Comparison of ENCODE assay signal across 10 mouse cellular contexts in the genomic region with DNA sequence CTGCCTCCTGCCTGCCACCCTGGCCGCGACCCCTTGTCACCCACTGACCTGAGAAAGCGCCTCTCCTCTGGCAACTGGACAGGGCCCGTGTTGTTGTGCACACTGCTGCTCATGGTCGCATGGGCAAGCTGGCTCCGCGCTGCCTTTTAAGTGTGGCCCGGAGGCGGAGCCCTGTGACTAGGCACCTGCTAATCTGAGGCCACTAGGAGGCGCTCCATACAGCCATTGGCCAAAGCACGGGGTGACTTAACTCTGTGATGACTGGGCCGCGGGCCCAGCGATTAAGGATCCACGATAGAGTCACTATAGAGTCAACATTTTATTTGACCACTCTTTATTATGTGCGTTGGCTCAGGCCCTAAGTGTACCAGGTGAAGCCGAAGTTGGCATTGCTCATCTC. TPM values are rescaled to one million over a fixed set of nuclear protein-coding genes. Genes with fewer than 3 reads are reported as not detected.
DNase-seq lines count a peak whose midpoint lies in the region; ATAC-seq and TF ChIP-seq lines count a peak whose summit lies in the region.
"Had no signal": no experiment of that assay in that cellular context is flagged by ENCODE, and none has a peak within 500 bp of the region (broad histone marks: within the 10 kb centered on the region; RNA-seq: fewer than 3 reads in every experiment).

No protein-coding gene starts in this region.

- TF ChIP-seq POLR2A in bone marrow macrophage, adult 2 months (IDR thresholded peaks at IDR 0.05; ENCODE audit: borderline replicate concordance, low read depth, low read length) = no peak

- no peak overlapping the region for H3K9ac ChIP-seq in embryonic facial prominence, embryonic 11.5 days (replicated peaks; ENCODE audit: low read length)

- H3K4me1 ChIP-seq in heart, embryonic 10.5 days = peaks cover 63% of the 10 kb centered on the region
- H3K4me1 ChIP-seq in bone marrow macrophage, adult 2 months (ENCODE audit: control insufficient read depth, insufficient read depth, low read length) = peaks cover 7% of the 10 kb centered on the region; the same call in 1 of the 2 replicates
- peaks cover 3% of the 10 kb centered on the region; the same call in 1 of the 2 replicates for H3K4me1 ChIP-seq in embryonic facial prominence, embryonic 11.5 days (ENCODE audit: control insufficient read depth, insufficient read depth, low read length)

- H3K9me3 ChIP-seq in heart, embryonic 10.5 days = no peaks in the 10 kb centered on the region
- H3K9me3 ChIP-seq in embryonic facial prominence, embryonic 11.5 days (replicated peaks; ENCODE audit: control insufficient read depth, low read length) = no peaks in the 10 kb centered on the region

- H3K36me3 ChIP-seq in heart, embryonic 10.5 days = peaks cover 56% of the 10 kb centered on the region
- no peaks in the 10 kb centered on the region for H3K36me3 ChIP-seq in embryonic facial prominence, embryonic 11.5 days (replicated peaks; ENCODE audit: control insufficient read depth, insufficient read depth, low read depth, low read length)

- H3K27me3 ChIP-seq in heart, embryonic 10.5 days (ENCODE audit: insufficient read depth, poor library complexity, severe bottlenecking) = peaks cover 31% of the 10 kb centered on the region
- H3K27me3 ChIP-seq in embryonic facial prominence, embryonic 11.5 days (ENCODE audit: control insufficient read depth, insufficient read depth, low read length) = peaks cover 18% of the 10 kb centered on the region

- no peak overlapping the region; the same call in 1 of the 2 replicates for H3K27ac ChIP-seq in heart, embryonic 10.5 days
- no peak overlapping the region for H3K27ac ChIP-seq in bone marrow macrophage, adult 2 months (ENCODE audit: insufficient read depth, low read depth, low read length)
- H3K27ac ChIP-seq in embryonic facial prominence, embryonic 11.5 days (replicated peaks; ENCODE audit: low read depth, low read length) = no peak overlapping the region

- intact Hi-C loops in heart, postnatal 14 days (cut with DNase I) = loop anchor here (10.0 kb wide), 1 partner anchor 269 kb away; a partner anchor contains a TSS

- peak; percentile 50 for TF ChIP-seq CTCF in bone marrow macrophage, adult 2 months (IDR thresholded peaks at IDR 0.05; ENCODE audit: low read depth, low read length)

- peak; percentile 41 to 76 for DNase-seq in heart, postnatal 14 days
- DNase-seq in heart, embryonic 10.5 days (ENCODE audit: low spot score) = no peak
- DNase-seq in CD4-positive helper T cell, adult 2 months (ENCODE audit: low read depth, low spot score) = peak; percentile 60
- DNase-seq in embryonic facial prominence, embryonic 11.5 days (ENCODE audit: low spot score) = peak; percentile 79
- DNase-seq in kidney, postnatal 25 days = peak; percentile 69 to 73
- DNase-seq in lung, postnatal 14 days = peak; percentile 60
- peak; percentile 16 to 51 for DNase-seq in thymus, postnatal 10 days (ENCODE audit: low spot score in 2 of 2)

- H3K4me3 ChIP-seq in heart, embryonic 10.5 days = no peak overlapping the region
- no peak overlapping the region for H3K4me3 ChIP-seq in bone marrow macrophage, adult 2 months (ENCODE audit: insufficient read depth, low read length)
- no peak overlapping the region for H3K4me3 ChIP-seq in embryonic facial prominence, embryonic 11.5 days (ENCODE audit: low read depth, low read length)
- H3K4me3 ChIP-seq: myocyte had no signal

- no peak overlapping the region for H3K4me2 ChIP-seq in embryonic facial prominence, embryonic 11.5 days (ENCODE audit: low read depth, low read length)

- 50% methylated on average over 17 of the region's 17 CpGs for WGBS in heart, embryonic 10.5 days
- WGBS in embryonic facial prominence, embryonic 11.5 days = 35% methylated on average over 17 of the region's 17 CpGs

- ATAC-seq in embryonic facial prominence, embryonic 11.5 days (replicated peaks; ENCODE audit: insufficient number of reproducible peaks, low FRiP score, low TSS enrichment, low read depth) = no peak

RNA-seq across cellular contexts. Expression of a gene that starts 6.4 kb away (rescaled TPM):
- total RNA-seq in heart, postnatal 14 days (2021) = 1 to 10 TPM; 1.7 TPM
- polyA plus RNA-seq in heart, embryonic 10.5 days (2016; fragmentation: Nextera tagmentation; extraction: Ambion mirVana) = 0.48 and 0.63 TPM in 2 replicates
- not detected in 2 replicates for polyA plus RNA-seq in bone marrow macrophage, adult 2 months (2012; ENCODE audit: insufficient read depth, insufficient read length, missing spikeins)
- polyA plus RNA-seq in embryonic facial prominence, embryonic 11.5 days (2014; fragmentation: Nextera tagmentation; extraction: Ambion mirVana) = 0.32 and 0.66 TPM in 2 replicates
- total RNA-seq: hematopoietic stem cell, adult 5-6 weeks had no signal

RNA-seq across cellular contexts. Expression of a gene that starts 8.1 kb away (rescaled TPM):
- total RNA-seq in heart, postnatal 14 days (2021) = not detected
- 2.7 and 2.9 TPM in 2 replicates for polyA plus RNA-seq in heart, embryonic 10.5 days (2016; fragmentation: Nextera tagmentation; extraction: Ambion mirVana)
- 0.60 TPM in 1 of 2 replicates, not detected in the other for polyA plus RNA-seq in bone marrow macrophage, adult 2 months (2012; ENCODE audit: insufficient read depth, insufficient read length, missing spikeins)
- 3.2 and 3.7 TPM in 2 replicates for polyA plus RNA-seq in embryonic facial prominence, embryonic 11.5 days (2014; fragmentation: Nextera tagmentation; extraction: Ambion mirVana)

RNA-seq across cellular contexts. Expression of a gene that starts 8.5 kb away (rescaled TPM):
- 100 to 1,000 TPM; 404 to 405 TPM for total RNA-seq in heart, postnatal 14 days (2021)
- 217 and 256 TPM in 2 replicates for polyA plus RNA-seq in heart, embryonic 10.5 days (2016; fragmentation: Nextera tagmentation; extraction: Ambion mirVana)
- 86.8 and 90.6 TPM in 2 replicates for polyA plus RNA-seq in bone marrow macrophage, adult 2 months (2012; ENCODE audit: insufficient read depth, insufficient read length, missing spikeins)
- polyA plus RNA-seq in embryonic facial prominence, embryonic 11.5 days (2014; fragmentation: Nextera tagmentation; extraction: Ambion mirVana) = 158 and 165 TPM in 2 replicates

RNA-seq across cellular contexts. Expression of a gene that starts 8.6 kb away (rescaled TPM):
- total RNA-seq in heart, postnatal 14 days (2021) = 10 to 100 TPM; 10.4 to 10.7 TPM
- polyA plus RNA-seq in heart, embryonic 10.5 days (2016; fragmentation: Nextera tagmentation; extraction: Ambion mirVana) = 6.7 and 8.7 TPM in 2 replicates
- not detected in 2 replicates for polyA plus RNA-seq in bone marrow macrophage, adult 2 months (2012; ENCODE audit: insufficient read depth, insufficient read length, missing spikeins)
- polyA plus RNA-seq in embryonic facial prominence, embryonic 11.5 days (2014; fragmentation: Nextera tagmentation; extraction: Ambion mirVana) = 3.6 TPM in 2 replicates
- total RNA-seq: hematopoietic stem cell, adult 5-6 weeks had no signal
